ENCODE assay signal across 8 mouse cellular contexts in the genomic region with DNA sequence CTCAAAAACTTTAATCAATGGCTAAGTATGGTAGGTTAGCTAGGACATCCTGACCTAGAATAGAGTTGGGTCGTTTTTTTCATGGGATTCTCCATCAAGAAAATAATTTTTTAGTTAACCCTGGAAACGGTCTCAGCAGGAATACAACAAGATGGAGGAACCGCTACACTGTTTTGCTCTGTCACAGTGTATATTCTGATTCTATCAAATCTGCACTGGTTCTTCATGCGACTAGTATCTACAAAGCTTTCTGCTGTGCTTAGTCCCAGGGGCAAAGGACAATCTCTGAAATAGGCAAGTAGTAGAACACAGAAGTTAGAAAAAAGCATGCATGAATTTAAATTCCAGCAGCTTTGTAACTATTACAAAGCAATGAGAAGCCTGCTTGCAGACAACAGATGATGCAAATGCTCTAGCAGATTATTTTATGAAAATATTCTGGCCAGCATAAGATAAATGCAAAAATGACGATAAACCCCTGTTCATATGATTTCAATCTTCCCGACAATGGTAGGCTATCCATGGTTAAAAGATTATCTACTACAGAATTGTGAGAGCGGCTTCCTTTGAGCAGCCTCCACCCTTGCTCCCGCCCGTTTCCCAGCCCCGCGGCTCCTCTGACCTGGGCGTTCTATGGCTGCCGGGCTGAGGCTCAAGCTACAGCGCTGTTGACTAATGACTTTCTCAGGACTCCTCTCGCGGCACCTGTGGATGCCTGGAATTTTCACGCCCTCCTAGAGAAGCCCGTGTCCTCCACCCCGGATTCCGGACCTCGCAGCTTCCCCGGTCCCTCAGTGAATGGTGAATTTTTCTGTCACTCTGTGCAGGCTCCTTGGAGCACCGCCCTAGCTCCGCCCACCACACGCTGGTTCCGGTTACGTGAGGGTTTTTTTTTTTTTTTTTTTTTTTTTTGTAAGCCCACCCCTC. TPM values are rescaled to one million over a fixed set of nuclear protein-coding genes. Genes with fewer than 3 reads are reported as not detected.
A peak's percentile ranks its signal among the peaks of the same experiment; 100 is the strongest.
DNase-seq lines count a peak whose midpoint lies in the region; ATAC-seq lines count a peak whose summit lies in the region.

A gene (minus strand): TSS at position 800 of the 927 bp plus-strand sequence.

- peak within 1 kb of the TSS; percentile 39 for H3K27ac ChIP-seq in intestine, embryonic 14.5 days (ENCODE audit: low read depth)

- peak within 1 kb of the TSS; percentile 62 for H3K9ac ChIP-seq in intestine, embryonic 14.5 days (ENCODE audit: low read length)

- peak; percentile 100 for ATAC-seq in intestine, embryonic 14.5 days (replicated peaks; ENCODE audit: low FRiP score, low TSS enrichment, low read depth)

- 0 out of 2 replicates have a peak, but pooled peaks cover 12% of the 10 kb centered on the region for H3K36me3 ChIP-seq in intestine, embryonic 14.5 days (ENCODE audit: control insufficient read depth, insufficient read depth, low read length)

- H3K4me1 ChIP-seq in intestine, embryonic 14.5 days (replicated peaks; ENCODE audit: control insufficient read depth, insufficient read depth, low read length): no peaks in the 10 kb centered on the region

- no peaks in the 10 kb centered on the region for H3K27me3 ChIP-seq in intestine, embryonic 14.5 days (replicated peaks; ENCODE audit: control insufficient read depth, insufficient read depth, low read length)

- H3K4me2 ChIP-seq in intestine, embryonic 14.5 days (ENCODE audit: low read length): peak within 1 kb of the TSS; percentile 75

- peak within 1 kb of the TSS; percentile 50 for H3K4me3 ChIP-seq in intestine, embryonic 14.5 days (ENCODE audit: low read depth, low read length)

- intact Hi-C loops in left cerebral cortex, postnatal 14 days (cut with DNase I): loop anchor here (5.0 to 10.0 kb wide), 2 partner anchors 355 to 1108 kb away; no protein-coding TSS in a partner anchor

- H3K9me3 ChIP-seq in intestine, embryonic 14.5 days (ENCODE audit: control insufficient read depth, low read length): no peaks in the 10 kb centered on the region

- peak; percentile 82 to 84 for DNase-seq in adrenal gland, adult 18-20 months (ENCODE audit: low spot score in 2 of 2)
- DNase-seq in embryo, embryonic 11 days: peak; percentile 94
- peak; percentile 89 for DNase-seq in gastrocnemius, postnatal 25 days
- peak; percentile 89 for DNase-seq in intestine, embryonic 14.5 days (ENCODE audit: low spot score)
- peak; percentile 95 for DNase-seq in left cerebral cortex, postnatal 14 days (ENCODE audit: low spot score in 2 of 2)
- DNase-seq in mesoderm, embryonic 11.5 days (ENCODE audit: low read depth, low spot score): peak; percentile 95
- peak; percentile 88 to 90 for DNase-seq in right cerebral cortex, postnatal 36 days (ENCODE audit: low spot score in 2 of 2)
- DNase-seq in yolk sac, embryonic 10.5 days (ENCODE audit: low spot score): peak; percentile 91

- WGBS in intestine, embryonic 14.5 days: 4% methylated on average over 27 of the region's 27 CpGs

RNA-seq across cellular contexts. Expression of the gene that starts here (rescaled TPM):
- total RNA-seq in adrenal gland, adult 18-20 months (2021): 1 to 10 TPM; 5.1 to 6.1 TPM
- 1 to 10 TPM; 2.3 to 2.8 TPM for total RNA-seq in gastrocnemius, postnatal 25 days (2021)
- polyA plus RNA-seq in intestine, embryonic 14.5 days (2014; fragmentation: Nextera tagmentation; extraction: Ambion mirVana): 12.8 and 13.3 TPM in 2 replicates
- total RNA-seq in left cerebral cortex, postnatal 14 days (2021): 10 to 100 TPM; 21.6 to 24.5 TPM

Comparison
In these comparisons a context has a peak if more than half of its experiments do, and no peak if none do; other contexts are left out.
1. Peak in every context shown above with its lines: DNase-seq, ATAC-seq, H3K4me3 ChIP-seq and H3K27ac ChIP-seq.